Mouse (Mus musculus): ENCODE results near the gene Msh2. TPM values are rescaled to one million over a fixed set of nuclear protein-coding genes. Genes with fewer than 3 reads are reported as not detected.

Msh2 gene
- polyA plus RNA-seq (2012; rRNA removed) (8.5 and 14.5 TPM in 2 replicates), polyA plus RNA-seq (2014; fragmentation: Nextera tagmentation; extraction: Ambion mirVana) (18.4 and 21.8 TPM in 2 replicates)

DNA sequence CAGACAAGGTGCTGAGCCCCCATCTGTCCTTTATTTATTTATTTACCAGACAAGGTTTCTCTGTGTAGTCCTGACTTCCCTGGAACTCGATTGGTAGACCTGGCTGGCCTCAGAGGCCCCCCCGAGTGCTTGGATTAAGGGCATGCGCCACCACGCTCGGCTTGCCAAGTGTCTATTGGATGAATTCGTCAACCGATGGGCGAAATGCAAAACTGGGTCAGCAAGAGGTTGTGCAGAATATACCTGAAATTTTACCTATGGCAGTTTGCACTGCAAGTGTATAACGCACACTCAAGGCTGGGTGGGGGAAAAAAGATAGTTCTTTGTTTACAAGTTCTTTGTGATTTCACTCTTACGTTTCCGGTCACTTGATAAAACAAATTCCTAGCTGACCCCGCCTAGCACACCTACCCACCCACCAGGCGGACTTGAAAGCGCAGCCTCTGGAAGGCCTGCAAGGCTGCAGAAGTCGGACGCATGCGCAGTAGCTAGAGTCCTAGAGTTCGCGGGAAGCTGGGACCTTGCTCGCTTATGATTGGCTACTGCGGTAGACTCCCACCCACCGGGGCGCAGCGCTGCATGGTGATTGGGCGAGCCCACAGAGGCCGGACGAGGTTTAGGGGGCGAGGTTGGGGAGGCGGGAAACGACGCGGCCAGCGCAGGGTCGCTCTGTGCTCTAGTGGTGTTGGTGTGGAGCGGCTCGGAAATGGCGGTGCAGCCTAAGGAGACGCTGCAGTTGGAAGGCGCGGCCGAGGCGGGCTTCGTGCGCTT, at the start of gene Msh2:
Gene Msh2, plus strand, starts transcription at position 441 of the 771 bp plus-strand sequence.
- DNase-seq (ENCODE audit: low read depth in 3 of 3, low spot score in 3 of 3) (peak; percentile 95 to 96 (median 95)), ATAC-seq (ENCODE audit: insufficient read depth) (peak; percentile 97)
- H3K27ac ChIP-seq: peak within 1 kb of the TSS; percentile 48; the same call in 1 of the 2 replicates
- WGBS (ENCODE audit: insufficient replicate concordance): under 1% methylated on average over 44 of the region's 44 CpGs
- H3K36me3 ChIP-seq (replicated peaks; ENCODE audit: control insufficient read depth, insufficient read depth, low read depth): no peaks in the 10 kb centered on the region
- H3K27me3 ChIP-seq (ENCODE audit: control insufficient read depth, insufficient read depth, low read length): no peaks in the 10 kb centered on the region
- peak within 1 kb of the TSS; percentile 80 to 98 for H3K4me3 ChIP-seq (ENCODE audit: insufficient read depth in 1 of 2, low read depth in 2 of 2, low read length in 2 of 2)
- H3K9ac ChIP-seq (replicated peaks): peak within 1 kb of the TSS; percentile 85
- TF ChIP-seq CTCF (IDR thresholded peaks at IDR 0.05; ENCODE audit: low read depth): peak; percentile 6; the same call in 1 of the 2 replicates
- TF ChIP-seq EP300 (IDR thresholded peaks at IDR 0.05; ENCODE audit: low read depth): no peak
- H3K4me1 ChIP-seq (replicated peaks; ENCODE audit: control insufficient read depth in 2 of 2, insufficient read depth in 2 of 2, low read length in 1 of 2): peaks cover 0 to 16% of the 10 kb centered on the region in 2 experiments; a peak in 3 of 4 replicates
- H3K4me2 ChIP-seq (ENCODE audit: low read depth): peak within 1 kb of the TSS; percentile 93
- no peaks in the 10 kb centered on the region for H3K9me3 ChIP-seq (ENCODE audit: control insufficient read depth, low read length)

DNA sequence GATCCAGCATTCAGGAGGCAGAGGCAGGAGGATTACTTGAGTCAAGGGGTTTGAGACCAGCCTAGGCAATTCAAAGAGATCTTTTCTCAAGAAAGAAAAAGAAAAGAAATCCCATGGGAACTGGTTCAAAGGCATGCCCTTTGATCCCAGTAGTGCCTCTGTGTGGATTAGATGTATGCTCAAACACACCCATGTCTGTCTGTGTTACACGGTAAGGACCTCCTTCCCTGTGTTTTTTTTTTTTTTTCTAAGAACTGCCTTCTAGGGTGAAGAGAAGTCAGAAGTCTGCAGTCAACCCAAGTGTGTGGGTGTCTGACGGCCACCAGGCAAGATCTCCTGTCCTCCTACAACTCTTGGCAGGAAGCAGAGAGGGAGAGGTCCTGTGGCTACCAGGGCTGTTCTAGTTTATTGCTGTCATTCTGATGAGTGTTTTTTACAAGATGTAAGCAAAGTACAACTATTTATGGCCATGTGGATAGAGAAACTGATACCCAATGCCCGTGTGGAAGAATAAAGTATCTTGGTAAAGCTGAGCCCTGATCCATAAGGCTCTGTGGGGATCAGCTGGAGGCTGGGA, 46.5 kb upstream of the Msh2 start:
- Histone ChIP-seq H3K36me3 (replicated peaks; ENCODE audit: control insufficient read depth, insufficient read depth, low read depth) (no peaks in the 10 kb centered on the region), H3K4me2 (ENCODE audit: low read depth) (no peak overlapping the region), H3K9ac (replicated peaks) (no peak overlapping the region), H3K4me3 (ENCODE audit: insufficient read depth in 1 of 2, low read depth in 2 of 2, low read length in 2 of 2) (no peak overlapping the region), H3K9me3 (ENCODE audit: control insufficient read depth, low read length) (no peaks in the 10 kb centered on the region), H3K4me1 (replicated peaks; ENCODE audit: control insufficient read depth in 2 of 2, insufficient read depth in 2 of 2, low read length in 1 of 2) (no peaks in the 10 kb centered on the region), H3K27me3 (ENCODE audit: control insufficient read depth, insufficient read depth, low read length) (no peaks in the 10 kb centered on the region), H3K27ac (no peak overlapping the region)
- DNase-seq (ENCODE audit: low read depth in 3 of 3, low spot score in 3 of 3) (no peak), ATAC-seq (ENCODE audit: insufficient read depth) (no peak)
- WGBS (ENCODE audit: insufficient replicate concordance): 48% methylated on average over 3 of the region's 3 CpGs
- no peak for TF ChIP-seq EP300 (IDR thresholded peaks at IDR 0.05; ENCODE audit: low read depth)
- TF ChIP-seq CTCF (IDR thresholded peaks at IDR 0.05; ENCODE audit: low read depth): no peak

DNA sequence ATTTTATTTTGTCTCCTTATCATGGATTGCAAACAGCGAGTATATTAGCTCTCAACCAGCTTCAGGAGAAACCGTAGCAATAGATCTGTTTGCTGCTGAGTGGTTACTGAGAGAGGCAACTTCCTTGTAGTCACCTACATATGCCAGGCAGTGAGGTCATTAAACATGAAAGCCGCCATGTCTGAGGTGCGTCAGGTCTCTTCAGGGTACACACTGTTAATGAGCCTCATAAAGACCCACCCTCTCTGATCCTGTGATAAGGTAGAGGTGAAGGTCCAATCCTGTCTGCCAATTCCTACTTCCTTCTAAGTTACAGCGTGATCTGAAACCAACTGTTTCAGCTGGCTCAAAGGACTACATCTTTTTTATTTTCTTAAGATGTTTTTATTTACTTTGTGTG, 44.0 kb upstream of the Msh2 start:
- Histone ChIP-seq H3K27me3 (ENCODE audit: control insufficient read depth, insufficient read depth, low read length) (no peaks in the 10 kb centered on the region), H3K36me3 (replicated peaks; ENCODE audit: control insufficient read depth, insufficient read depth, low read depth) (no peaks in the 10 kb centered on the region), H3K4me3 (ENCODE audit: insufficient read depth in 1 of 2, low read depth in 2 of 2, low read length in 2 of 2) (no peak overlapping the region), H3K4me2 (ENCODE audit: low read depth) (no peak overlapping the region), H3K4me1 (replicated peaks; ENCODE audit: control insufficient read depth in 2 of 2, insufficient read depth in 2 of 2, low read length in 1 of 2) (no peaks in the 10 kb centered on the region), H3K9ac (replicated peaks) (no peak overlapping the region), H3K27ac (no peak overlapping the region), H3K9me3 (ENCODE audit: control insufficient read depth, low read length) (no peaks in the 10 kb centered on the region)
- no peak for ATAC-seq (ENCODE audit: insufficient read depth)
- WGBS (ENCODE audit: insufficient replicate concordance): 75% methylated on average over 5 of the region's 5 CpGs
- TF ChIP-seq EP300 (IDR thresholded peaks at IDR 0.05; ENCODE audit: low read depth) (no peak), CTCF (IDR thresholded peaks at IDR 0.05; ENCODE audit: low read depth) (no peak)
- no peak for DNase-seq (ENCODE audit: low read depth in 3 of 3, low spot score in 3 of 3)

DNA sequence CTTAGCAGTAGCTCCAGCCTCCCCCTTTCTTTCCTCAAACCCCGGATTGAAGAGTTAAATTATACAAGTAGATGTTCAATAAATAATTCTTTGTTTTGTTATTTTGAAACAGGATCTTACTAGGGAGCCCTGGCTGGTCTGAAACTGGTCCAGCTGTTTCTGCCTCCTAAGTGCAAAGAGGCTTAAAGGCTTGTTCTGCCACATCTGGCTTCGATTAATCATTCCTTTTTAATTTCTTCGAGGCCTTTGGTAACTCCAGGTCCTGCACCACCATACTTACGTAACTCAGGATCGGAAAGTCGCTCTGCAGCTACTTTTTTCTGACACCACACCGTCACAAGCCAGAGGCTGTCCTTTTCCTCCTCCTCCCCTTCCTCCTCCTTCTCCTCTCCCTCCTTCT, 43.4 kb upstream of the Msh2 start:
- Histone ChIP-seq H3K9ac (replicated peaks) (no peak overlapping the region), H3K4me3 (ENCODE audit: insufficient read depth in 1 of 2, low read depth in 2 of 2, low read length in 2 of 2) (no peak overlapping the region), H3K27ac (no peak overlapping the region), H3K27me3 (ENCODE audit: control insufficient read depth, insufficient read depth, low read length) (no peaks in the 10 kb centered on the region), H3K4me1 (replicated peaks; ENCODE audit: control insufficient read depth in 2 of 2, insufficient read depth in 2 of 2, low read length in 1 of 2) (no peaks in the 10 kb centered on the region), H3K9me3 (ENCODE audit: control insufficient read depth, low read length) (no peaks in the 10 kb centered on the region), H3K36me3 (replicated peaks; ENCODE audit: control insufficient read depth, insufficient read depth, low read depth) (no peaks in the 10 kb centered on the region), H3K4me2 (ENCODE audit: low read depth) (no peak overlapping the region)
- DNase-seq (ENCODE audit: low read depth in 3 of 3, low spot score in 3 of 3) (no peak), ATAC-seq (ENCODE audit: insufficient read depth) (no peak)
- 58% methylated on average over 7 of the region's 7 CpGs for WGBS (ENCODE audit: insufficient replicate concordance)
- TF ChIP-seq EP300 (IDR thresholded peaks at IDR 0.05; ENCODE audit: low read depth) (no peak), CTCF (IDR thresholded peaks at IDR 0.05; ENCODE audit: low read depth) (no peak)

DNA sequence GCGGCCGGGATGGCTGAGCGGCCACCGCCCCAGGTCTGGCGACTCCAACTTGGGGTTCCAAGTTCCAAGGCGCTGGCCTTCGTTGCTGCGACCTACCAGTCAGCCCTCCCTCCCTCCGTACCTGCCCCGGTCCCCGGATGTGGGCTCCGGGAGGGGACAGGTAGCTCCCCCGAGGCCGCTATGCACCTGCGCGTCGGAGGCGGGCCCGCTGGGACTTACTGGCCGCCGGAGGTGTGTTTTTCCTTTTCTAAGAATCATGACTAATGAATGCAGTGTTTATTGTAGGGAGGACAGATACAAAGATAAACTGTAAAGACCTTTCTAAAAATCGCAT, 35.1 kb upstream of the Msh2 start:
- no peaks in the 10 kb centered on the region for H3K36me3 ChIP-seq (replicated peaks; ENCODE audit: control insufficient read depth, insufficient read depth, low read depth)
- no peaks in the 10 kb centered on the region for H3K4me1 ChIP-seq (replicated peaks; ENCODE audit: control insufficient read depth in 2 of 2, insufficient read depth in 2 of 2, low read length in 1 of 2)
- DNase-seq (ENCODE audit: low read depth in 3 of 3, low spot score in 3 of 3): no peak
- peaks cover 44% of the 10 kb centered on the region for H3K27me3 ChIP-seq (ENCODE audit: control insufficient read depth, insufficient read depth, low read length)
- H3K27ac ChIP-seq: no peak overlapping the region
- TF ChIP-seq CTCF (IDR thresholded peaks at IDR 0.05; ENCODE audit: low read depth) (no peak), EP300 (IDR thresholded peaks at IDR 0.05; ENCODE audit: low read depth) (no peak)
- no peaks in the 10 kb centered on the region for H3K9me3 ChIP-seq (ENCODE audit: control insufficient read depth, low read length)
- H3K4me3 ChIP-seq (ENCODE audit: insufficient read depth in 1 of 2, low read depth in 2 of 2, low read length in 2 of 2): peak overlapping the region in 1 of 2 experiments; percentile 43; a peak in 2 of 4 replicates
- WGBS (ENCODE audit: insufficient replicate concordance): 6% methylated on average over 22 of the region's 22 CpGs
- no peak for ATAC-seq (ENCODE audit: insufficient read depth)
- H3K9ac ChIP-seq (replicated peaks): no peak overlapping the region
- H3K4me2 ChIP-seq (ENCODE audit: low read depth): peak overlapping the region; percentile 62

All from liver, embryonic 14.5 days (tissue).